Mouse (Mus musculus): ENCODE data around the gene Uqcc1. TPM values are rescaled to one million over a fixed set of nuclear protein-coding genes. Genes with fewer than 3 reads are reported as not detected.

Uqcc1 gene
- polyA plus RNA-seq (2012; rRNA removed): 4.6 and 7.1 TPM in 2 replicates

GRCm38 (mm10) chr2:155929531-155930442 is at the start of gene Uqcc1:
Gene Uqcc1, minus strand, starts transcription at chr2:155930310.

GRCm38 (mm10) chr2:155956134-155957059 is 26.3 kb upstream of the Uqcc1 start, which contains the start of gene Cep250:
Gene Cep250, plus strand, starts transcription at chr2:155956458.

GRCm38 (mm10) chr2:155945124-155945523 is 15.0 kb upstream of the Uqcc1 start, which contains the start of gene Gdf5:
Gene Gdf5, minus strand, starts transcription at chr2:155945367.

GRCm38 (mm10) chr2:155940681-155941080 is 10.6 kb upstream of the Uqcc1 start, which contains the start of gene Gm15557:
Gene Gm15557, plus strand, starts transcription at chr2:155940728.

GRCm38 (mm10) chr2:155834732-155835131 is 95.4 kb downstream of the Uqcc1 start, which contains the start of gene Fam83c:
Gene Fam83c, minus strand, starts transcription at chr2:155834854.

GRCm38 (mm10) chr2:155826630-155827424 is 103.3 kb downstream of the Uqcc1 start, which contains the start of gene Eif6:
Gene Eif6, minus strand, starts transcription at chr2:155826925.

GRCm38 (mm10) chr2:155819392-155819448 is 110.9 kb downstream of the Uqcc1 start, which contains the start of gene BC029722:
Gene BC029722, minus strand, starts transcription at chr2:155819426.

Other genes starting within 250 kb of the Uqcc1 start
- gene Trpc4ap, start 237.9 kb downstream of the Uqcc1 start, polyA plus RNA-seq (2012; rRNA removed): 72.7 and 87.2 TPM in 2 replicates
- 42.9 and 44.4 TPM in 2 replicates for gene Edem2, start 200.8 kb downstream of the Uqcc1 start, polyA plus RNA-seq (2012; rRNA removed)
- not detected in 2 replicates for gene Gm17581, start 194.4 kb downstream of the Uqcc1 start, polyA plus RNA-seq (2012; rRNA removed)
- gene Procr, start 179.2 kb downstream of the Uqcc1 start, polyA plus RNA-seq (2012; rRNA removed): 6.5 and 8.9 TPM in 2 replicates
- gene Mmp24, start 155.0 kb downstream of the Uqcc1 start, polyA plus RNA-seq (2012; rRNA removed): 0.22 TPM in 2 replicates
- gene BC029722, start 110.9 kb downstream of the Uqcc1 start, polyA plus RNA-seq (2012; rRNA removed): 39.1 and 88.0 TPM in 2 replicates
- gene Eif6, start 103.4 kb downstream of the Uqcc1 start, polyA plus RNA-seq (2012; rRNA removed): 175 and 188 TPM in 2 replicates
- gene Fam83c, start 95.5 kb downstream of the Uqcc1 start, polyA plus RNA-seq (2012; rRNA removed): 8.5 and 10.6 TPM in 2 replicates
- gene Gm15557, start 10.4 kb upstream of the Uqcc1 start, polyA plus RNA-seq (2012; rRNA removed): not detected in 2 replicates
- 0.39 and 0.54 TPM in 2 replicates for gene Gdf5, start 15.1 kb upstream of the Uqcc1 start, polyA plus RNA-seq (2012; rRNA removed)
- gene Cep250, start 26.1 kb upstream of the Uqcc1 start, polyA plus RNA-seq (2012; rRNA removed): 1.7 and 1.9 TPM in 2 replicates
- gene 6430550D23Rik, start 77.7 kb upstream of the Uqcc1 start, polyA plus RNA-seq (2012; rRNA removed): 0.34 and 0.77 TPM in 2 replicates
- gene Ergic3, start 77.7 kb upstream of the Uqcc1 start, polyA plus RNA-seq (2012; rRNA removed): 112 and 123 TPM in 2 replicates
- 52.4 and 63.6 TPM in 2 replicates for gene Fer1l4, start 122.6 kb upstream of the Uqcc1 start, polyA plus RNA-seq (2012; rRNA removed)
- gene Spag4, start 134.9 kb upstream of the Uqcc1 start, polyA plus RNA-seq (2012; rRNA removed): 2.2 and 2.8 TPM in 2 replicates
- 27.6 and 30.8 TPM in 2 replicates for gene Cpne1, start 181.7 kb upstream of the Uqcc1 start, polyA plus RNA-seq (2012; rRNA removed)
- gene Rbm12, start 181.7 kb upstream of the Uqcc1 start, polyA plus RNA-seq (2012; rRNA removed): 1.9 and 2.9 TPM in 2 replicates
- gene Gm28036, start 196.8 kb upstream of the Uqcc1 start, polyA plus RNA-seq (2012; rRNA removed): 0.05 TPM in 1 of 2 replicates, not detected in the other
- 122 and 216 TPM in 2 replicates for gene Romo1, start 213.7 kb upstream of the Uqcc1 start, polyA plus RNA-seq (2012; rRNA removed)
- 27.7 and 34.3 TPM in 2 replicates for gene Nfs1, start 213.9 kb upstream of the Uqcc1 start, polyA plus RNA-seq (2012; rRNA removed)
- gene Rbm39, start 249.9 kb upstream of the Uqcc1 start, polyA plus RNA-seq (2012; rRNA removed): 18.8 and 20.8 TPM in 2 replicates

Measured in stomach, adult 2 months (tissue).